Mouse (Mus musculus): ENCODE data around the gene Dennd6a. TPM values are rescaled to one million over a fixed set of nuclear protein-coding genes. Genes with fewer than 3 reads are reported as not detected.

The Dennd6a gene
- total RNA-seq (2023) = 10 to 100 TPM; 65.8 to 79.3 TPM

GRCm38 (mm10) chr14:26573556-26573955 lies at the start of gene Dennd6a:
Gene Dennd6a, plus strand, starts transcription at chr14:26573856.

GRCm38 (mm10) chr14:26534757-26535479 lies 38.7 kb upstream of the Dennd6a start, which contains the start of gene Slmap:
Gene Slmap, minus strand, starts transcription at chr14:26534931.

DNA sequence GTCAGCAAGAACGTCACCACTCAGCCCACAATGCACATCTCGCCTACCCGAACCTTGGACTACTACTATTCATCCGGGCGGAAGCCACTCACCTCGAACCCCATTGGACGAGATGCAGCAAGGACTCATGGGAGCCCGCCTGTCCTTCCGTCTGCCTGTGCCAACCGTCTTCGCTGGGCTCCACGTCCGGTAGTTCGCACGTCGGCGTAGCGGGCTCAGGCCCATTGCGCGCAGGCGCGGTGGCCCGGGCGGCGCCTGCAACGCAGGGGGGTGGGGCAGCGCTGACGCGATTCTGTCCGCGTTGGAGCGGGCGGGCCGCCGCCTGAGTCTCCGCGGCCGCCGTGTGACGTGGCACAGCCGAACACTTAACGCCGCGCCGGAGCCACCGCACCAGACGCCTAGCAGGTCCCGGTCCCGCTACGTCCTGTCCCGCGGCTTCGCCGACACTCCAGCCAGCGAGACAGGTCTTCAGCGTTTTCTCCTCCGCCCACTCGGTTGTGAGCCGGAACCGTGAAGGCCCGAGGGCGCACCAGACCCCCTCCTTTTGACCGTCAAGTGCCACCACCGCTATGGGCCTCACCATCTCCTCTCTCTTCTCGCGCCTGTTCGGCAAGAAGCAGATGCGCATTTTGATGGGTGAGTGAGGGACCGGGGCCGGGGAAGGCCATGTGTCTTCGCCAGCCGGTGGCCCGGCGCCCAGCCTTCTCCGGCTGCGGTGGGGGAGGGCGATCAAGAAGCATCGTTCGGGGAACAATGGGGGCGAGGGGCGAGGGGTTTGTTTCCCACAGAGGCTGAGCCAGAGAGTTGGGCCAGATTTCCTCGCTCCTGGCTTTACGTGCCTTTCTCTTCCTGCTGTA lies 64.4 kb downstream of the Dennd6a start, which contains the start of gene Arf4:
Gene Arf4 (plus strand): TSS at position 224 of the 857 bp plus-strand sequence.

GRCm38 (mm10) chr14:26669292-26670073 lies 95.8 kb downstream of the Dennd6a start, which contains the start of gene Pde12:
Gene Pde12, minus strand, starts transcription at chr14:26669883.

Other genes starting within 250 kb of the Dennd6a start
- gene Slmap, start 38.9 kb upstream of the Dennd6a start, total RNA-seq (2023) = 10 to 100 TPM; 73.5 to 79.0 TPM
- gene Arf4, start 64.2 kb downstream of the Dennd6a start, total RNA-seq (2023) = 100 to 1,000 TPM; 171 to 183 TPM
- gene Pde12, start 96.0 kb downstream of the Dennd6a start, total RNA-seq (2023) = 10 to 100 TPM; 10.8 to 12.2 TPM
- under 1 TPM; 0.64 to 0.71 TPM for gene Dnah12, start 119.4 kb downstream of the Dennd6a start, total RNA-seq (2023)